Mouse (Mus musculus): ENCODE data around the gene Gli3.

Gli3 gene

GRCm38 (mm10) chr13:15462830-15463491 lies at the start of gene Gli3:
Gene Gli3 (plus strand): TSS chr13:15463235.
- DNase-seq, result peak; percentile 3 to 7

GRCm38 (mm10) chr13:15421182-15421750 lies 41.8 kb upstream of the Gli3 start:
- DNase-seq, result no peak

- DNase-seq, result no peak
Observed at GRCm38 (mm10) chr13:15442002-15442401, 21.0 kb upstream of the Gli3 start.

- DNase-seq, result no peak
Observed at GRCm38 (mm10) chr13:15444312-15444711, 18.7 kb upstream of the Gli3 start.

- DNase-seq, result no peak
Observed at GRCm38 (mm10) chr13:15445591-15445990, 17.4 kb upstream of the Gli3 start.

GRCm38 (mm10) chr13:15446004-15446403 lies 17.0 kb upstream of the Gli3 start:
- no peak for DNase-seq

GRCm38 (mm10) chr13:15446782-15447564 lies 16.1 kb upstream of the Gli3 start:
- DNase-seq, result no peak

GRCm38 (mm10) chr13:15450941-15451340 lies 12.1 kb upstream of the Gli3 start:
- no peak for DNase-seq

- no peak for DNase-seq
Observed at GRCm38 (mm10) chr13:15457841-15458240, 5.2 kb upstream of the Gli3 start.

GRCm38 (mm10) chr13:15461926-15462325 lies 1.1 kb upstream of the Gli3 start:
- no peak for DNase-seq

GRCm38 (mm10) chr13:15463492-15464080 lies 551 bp downstream of the Gli3 start:
- peak in 1 of 2 experiments; percentile 4 for DNase-seq

GRCm38 (mm10) chr13:15464081-15464526 lies 1.1 kb downstream of the Gli3 start:
- peak in 1 of 2 experiments; percentile 4 for DNase-seq

GRCm38 (mm10) chr13:15464741-15465250 lies 1.8 kb downstream of the Gli3 start:
- no peak for DNase-seq

- DNase-seq, result no peak
Observed at GRCm38 (mm10) chr13:15466496-15466895, 3.5 kb downstream of the Gli3 start.

- no peak for DNase-seq
Observed at GRCm38 (mm10) chr13:15467409-15467808, 4.4 kb downstream of the Gli3 start.

- no peak for DNase-seq
Observed at GRCm38 (mm10) chr13:15468421-15468820, 5.4 kb downstream of the Gli3 start.

GRCm38 (mm10) chr13:15470056-15470455 lies 7.0 kb downstream of the Gli3 start:
- no peak for DNase-seq

- no peak for DNase-seq
Observed at GRCm38 (mm10) chr13:15472712-15473111, 9.7 kb downstream of the Gli3 start.

- DNase-seq, result no peak
Observed at GRCm38 (mm10) chr13:15474393-15474792, 11.4 kb downstream of the Gli3 start.

GRCm38 (mm10) chr13:15486033-15486891 lies 23.2 kb downstream of the Gli3 start:
- no peak for DNase-seq

GRCm38 (mm10) chr13:15487334-15487733 lies 24.3 kb downstream of the Gli3 start:
- DNase-seq, result no peak

GRCm38 (mm10) chr13:15488065-15488464 lies 25.0 kb downstream of the Gli3 start:
- no peak for DNase-seq

All from thymus, postnatal 36 days (tissue).